Mouse (Mus musculus): ENCODE measurements around the gene Hibadh. TPM values are rescaled to one million over a fixed set of nuclear protein-coding genes. Genes with fewer than 3 reads are reported as not detected.

Gene Hibadh
- polyA plus RNA-seq, 1 experiment from 2014 or later, result 63.6 TPM

- Histone ChIP-seq H3K27ac (ENCODE audit: low read depth, low read length) (no peak overlapping the region), H3K36me3 (ENCODE audit: control insufficient read depth, insufficient read depth, low read length) (no peaks in the 10 kb centered on the region; the same call in 1 of the 2 replicates), H3K4me3 (ENCODE audit: low read depth, low read length) (no peak overlapping the region), H3K27me3 (replicated peaks; ENCODE audit: control insufficient read depth, insufficient read depth, low read length) (no peaks in the 10 kb centered on the region), H3K9ac (ENCODE audit: low read depth, low read length) (no peak overlapping the region), H3K4me1 (replicated peaks; ENCODE audit: control insufficient read depth, insufficient read depth, low read length) (no peaks in the 10 kb centered on the region), H3K4me2 (no peak overlapping the region), H3K9me3 (ENCODE audit: control insufficient read depth, low read length) (no peaks in the 10 kb centered on the region)
- no peak for DNase-seq (ENCODE audit: low spot score)
- WGBS, result 84% methylated on average over 11 of the region's 11 CpGs
- ATAC-seq (replicated peaks; ENCODE audit: low FRiP score), result no peak
Measured at GRCm38 (mm10) chr6:52535072-52535704, 105.0 kb downstream of the Hibadh start.

GRCm38 (mm10) chr6:52532144-52532492, 108.1 kb downstream of the Hibadh start:
- H3K4me1 ChIP-seq (replicated peaks; ENCODE audit: control insufficient read depth, insufficient read depth, low read length), result no peaks in the 10 kb centered on the region
- 72% methylated on average over 8 of the region's 8 CpGs for WGBS
- DNase-seq (ENCODE audit: low spot score) (no peak), ATAC-seq (replicated peaks; ENCODE audit: low FRiP score) (no peak)
- H3K27ac ChIP-seq (ENCODE audit: low read depth, low read length), result no peak overlapping the region
- no peaks in the 10 kb centered on the region; the same call in 1 of the 2 replicates for H3K36me3 ChIP-seq (ENCODE audit: control insufficient read depth, insufficient read depth, low read length)
- H3K4me3 ChIP-seq (ENCODE audit: low read depth, low read length), result no peak overlapping the region
- H3K9me3 ChIP-seq (ENCODE audit: control insufficient read depth, low read length), result no peaks in the 10 kb centered on the region
- H3K27me3 ChIP-seq (replicated peaks; ENCODE audit: control insufficient read depth, insufficient read depth, low read length), result no peaks in the 10 kb centered on the region
- no peak overlapping the region for H3K9ac ChIP-seq (ENCODE audit: low read depth, low read length)
- H3K4me2 ChIP-seq, result no peak overlapping the region

- no peaks in the 10 kb centered on the region for H3K36me3 ChIP-seq (ENCODE audit: control insufficient read depth, insufficient read depth, low read length)
- H3K4me1 ChIP-seq (replicated peaks; ENCODE audit: control insufficient read depth, insufficient read depth, low read length), result no peaks in the 10 kb centered on the region
- H3K27ac ChIP-seq (ENCODE audit: low read depth, low read length), result no peak overlapping the region
- 84% methylated on average over 19 of the region's 19 CpGs for WGBS
- DNase-seq (ENCODE audit: low spot score) (no peak), ATAC-seq (replicated peaks; ENCODE audit: low FRiP score) (no peak)
- no peak overlapping the region for H3K4me3 ChIP-seq (ENCODE audit: low read depth, low read length)
- no peaks in the 10 kb centered on the region for H3K27me3 ChIP-seq (replicated peaks; ENCODE audit: control insufficient read depth, insufficient read depth, low read length)
- no peaks in the 10 kb centered on the region for H3K9me3 ChIP-seq (ENCODE audit: control insufficient read depth, low read length)
- H3K4me2 ChIP-seq, result no peak overlapping the region
- no peak overlapping the region for H3K9ac ChIP-seq (ENCODE audit: low read depth, low read length)
Measured at GRCm38 (mm10) chr6:52531366-52532143, 108.6 kb downstream of the Hibadh start.

GRCm38 (mm10) chr6:52530861-52531260, 109.3 kb downstream of the Hibadh start:
- Histone ChIP-seq H3K4me1 (replicated peaks; ENCODE audit: control insufficient read depth, insufficient read depth, low read length) (no peaks in the 10 kb centered on the region), H3K27me3 (replicated peaks; ENCODE audit: control insufficient read depth, insufficient read depth, low read length) (no peaks in the 10 kb centered on the region), H3K4me2 (no peak overlapping the region), H3K9me3 (ENCODE audit: control insufficient read depth, low read length) (no peaks in the 10 kb centered on the region), H3K27ac (ENCODE audit: low read depth, low read length) (no peak overlapping the region), H3K36me3 (ENCODE audit: control insufficient read depth, insufficient read depth, low read length) (no peaks in the 10 kb centered on the region), H3K4me3 (ENCODE audit: low read depth, low read length) (no peak overlapping the region), H3K9ac (ENCODE audit: low read depth, low read length) (no peak overlapping the region)
- ATAC-seq (replicated peaks; ENCODE audit: low FRiP score) (no peak), DNase-seq (ENCODE audit: low spot score) (no peak)
- WGBS, result 86% methylated on average over 10 of the region's 10 CpGs

GRCm38 (mm10) chr6:52524226-52524625, 116.0 kb downstream of the Hibadh start:
- 31% methylated on average over 2 of the region's 2 CpGs for WGBS
- no peaks in the 10 kb centered on the region for H3K4me1 ChIP-seq (replicated peaks; ENCODE audit: control insufficient read depth, insufficient read depth, low read length)
- DNase-seq (ENCODE audit: low spot score) (no peak), ATAC-seq (replicated peaks; ENCODE audit: low FRiP score) (no peak)
- no peak overlapping the region for H3K27ac ChIP-seq (ENCODE audit: low read depth, low read length)
- no peak overlapping the region for H3K9ac ChIP-seq (ENCODE audit: low read depth, low read length)
- H3K36me3 ChIP-seq (ENCODE audit: control insufficient read depth, insufficient read depth, low read length), result no peaks in the 10 kb centered on the region
- no peaks in the 10 kb centered on the region for H3K27me3 ChIP-seq (replicated peaks; ENCODE audit: control insufficient read depth, insufficient read depth, low read length)
- H3K4me2 ChIP-seq, result no peak overlapping the region
- H3K9me3 ChIP-seq (ENCODE audit: control insufficient read depth, low read length), result no peaks in the 10 kb centered on the region
- H3K4me3 ChIP-seq (ENCODE audit: low read depth, low read length), result no peak overlapping the region

- Histone ChIP-seq H3K4me2 (no peak overlapping the region), H3K9ac (ENCODE audit: low read depth, low read length) (no peak overlapping the region), H3K4me3 (ENCODE audit: low read depth, low read length) (no peak overlapping the region), H3K9me3 (ENCODE audit: control insufficient read depth, low read length) (no peaks in the 10 kb centered on the region), H3K4me1 (replicated peaks; ENCODE audit: control insufficient read depth, insufficient read depth, low read length) (no peaks in the 10 kb centered on the region), H3K27me3 (replicated peaks; ENCODE audit: control insufficient read depth, insufficient read depth, low read length) (no peaks in the 10 kb centered on the region), H3K36me3 (ENCODE audit: control insufficient read depth, insufficient read depth, low read length) (no peaks in the 10 kb centered on the region), H3K27ac (ENCODE audit: low read depth, low read length) (no peak overlapping the region)
- WGBS, result 82% methylated on average over 10 of the region's 10 CpGs
- ATAC-seq (replicated peaks; ENCODE audit: low FRiP score), result no peak
- no peak for DNase-seq (ENCODE audit: low spot score)
Measured at GRCm38 (mm10) chr6:52518704-52519103, 121.5 kb downstream of the Hibadh start.

- H3K36me3 ChIP-seq (ENCODE audit: control insufficient read depth, insufficient read depth, low read length), result no peaks in the 10 kb centered on the region
- no peaks in the 10 kb centered on the region for H3K27me3 ChIP-seq (replicated peaks; ENCODE audit: control insufficient read depth, insufficient read depth, low read length)
- ATAC-seq (replicated peaks; ENCODE audit: low FRiP score) (no peak), DNase-seq (ENCODE audit: low spot score) (no peak)
- H3K4me3 ChIP-seq (ENCODE audit: low read depth, low read length), result no peak overlapping the region
- no peaks in the 10 kb centered on the region for H3K4me1 ChIP-seq (replicated peaks; ENCODE audit: control insufficient read depth, insufficient read depth, low read length)
- no peaks in the 10 kb centered on the region for H3K9me3 ChIP-seq (ENCODE audit: control insufficient read depth, low read length)
- H3K9ac ChIP-seq (ENCODE audit: low read depth, low read length), result no peak overlapping the region
- no peak overlapping the region for H3K4me2 ChIP-seq
- 83% methylated on average over 5 of the region's 5 CpGs for WGBS
- no peak overlapping the region for H3K27ac ChIP-seq (ENCODE audit: low read depth, low read length)
Measured at GRCm38 (mm10) chr6:52517272-52517671, 122.9 kb downstream of the Hibadh start.

GRCm38 (mm10) chr6:52513876-52514405, 126.2 kb downstream of the Hibadh start:
- Histone ChIP-seq H3K9me3 (ENCODE audit: control insufficient read depth, low read length) (no peaks in the 10 kb centered on the region), H3K4me1 (replicated peaks; ENCODE audit: control insufficient read depth, insufficient read depth, low read length) (no peaks in the 10 kb centered on the region), H3K4me2 (no peak overlapping the region), H3K9ac (ENCODE audit: low read depth, low read length) (no peak overlapping the region), H3K27ac (ENCODE audit: low read depth, low read length) (no peak overlapping the region), H3K36me3 (ENCODE audit: control insufficient read depth, insufficient read depth, low read length) (no peaks in the 10 kb centered on the region), H3K4me3 (ENCODE audit: low read depth, low read length) (no peak overlapping the region), H3K27me3 (replicated peaks; ENCODE audit: control insufficient read depth, insufficient read depth, low read length) (no peaks in the 10 kb centered on the region)
- DNase-seq (ENCODE audit: low spot score) (no peak), ATAC-seq (replicated peaks; ENCODE audit: low FRiP score) (no peak)
- WGBS, result 45% methylated on average over 4 of the region's 4 CpGs

- H3K4me2 ChIP-seq, result no peak overlapping the region
- H3K36me3 ChIP-seq (ENCODE audit: control insufficient read depth, insufficient read depth, low read length), result no peaks in the 10 kb centered on the region
- no peak overlapping the region for H3K27ac ChIP-seq (ENCODE audit: low read depth, low read length)
- no peak overlapping the region for H3K4me3 ChIP-seq (ENCODE audit: low read depth, low read length)
- no peaks in the 10 kb centered on the region for H3K27me3 ChIP-seq (replicated peaks; ENCODE audit: control insufficient read depth, insufficient read depth, low read length)
- 86% methylated on average over 3 of the region's 3 CpGs for WGBS
- no peak overlapping the region for H3K9ac ChIP-seq (ENCODE audit: low read depth, low read length)
- DNase-seq (ENCODE audit: low spot score) (no peak), ATAC-seq (replicated peaks; ENCODE audit: low FRiP score) (no peak)
- no peaks in the 10 kb centered on the region for H3K4me1 ChIP-seq (replicated peaks; ENCODE audit: control insufficient read depth, insufficient read depth, low read length)
- H3K9me3 ChIP-seq (ENCODE audit: control insufficient read depth, low read length), result no peaks in the 10 kb centered on the region
Measured at GRCm38 (mm10) chr6:52508789-52509188, 131.4 kb downstream of the Hibadh start.
